Mouse (Mus musculus): ENCODE results near the gene Gm12169. TPM values are rescaled to one million over a fixed set of nuclear protein-coding genes. Genes with fewer than 3 reads are reported as not detected.

The Gm12169 gene
- polyA plus RNA-seq, 1 experiment from 2014 or later = not detected

GRCm38 (mm10) chr11:46549721-46550120, 25.7 kb downstream of the Gm12169 start:
- H3K9me3 ChIP-seq = no peaks in the 10 kb centered on the region
- ATAC-seq (ENCODE audit: low FRiP score, low read depth) = no peak
- no peaks in the 10 kb centered on the region for H3K4me1 ChIP-seq
- H3K27ac ChIP-seq = no peak overlapping the region
- WGBS = 85% methylated on average over 4 of the region's 4 CpGs
- no peak overlapping the region for H3K9ac ChIP-seq
- H3K4me3 ChIP-seq = no peak overlapping the region
- H3K4me2 ChIP-seq (replicated peaks) = no peak overlapping the region
- no peaks in the 10 kb centered on the region for H3K27me3 ChIP-seq (replicated peaks)
- no peaks in the 10 kb centered on the region for H3K36me3 ChIP-seq

- Histone ChIP-seq H3K27me3 (replicated peaks) (no peaks in the 10 kb centered on the region), H3K27ac (no peak overlapping the region), H3K4me2 (replicated peaks) (no peak overlapping the region), H3K9ac (no peak overlapping the region), H3K36me3 (no peaks in the 10 kb centered on the region), H3K4me3 (no peak overlapping the region), H3K4me1 (no peaks in the 10 kb centered on the region), H3K9me3 (no peaks in the 10 kb centered on the region)
- no peak for ATAC-seq (ENCODE audit: low FRiP score, low read depth)
- WGBS = 93% methylated on average over 3 of the region's 3 CpGs
Observed at GRCm38 (mm10) chr11:46552741-46553140, 28.7 kb downstream of the Gm12169 start.

GRCm38 (mm10) chr11:46561096-46561495, 37.1 kb downstream of the Gm12169 start:
- no peak overlapping the region for H3K4me3 ChIP-seq
- H3K9me3 ChIP-seq = no peaks in the 10 kb centered on the region
- H3K27ac ChIP-seq = no peak overlapping the region
- no peaks in the 10 kb centered on the region for H3K27me3 ChIP-seq (replicated peaks)
- 81% methylated on average over 4 of the region's 4 CpGs for WGBS
- no peak overlapping the region for H3K4me2 ChIP-seq (replicated peaks)
- H3K4me1 ChIP-seq = no peaks in the 10 kb centered on the region
- no peak overlapping the region for H3K9ac ChIP-seq
- ATAC-seq (ENCODE audit: low FRiP score, low read depth) = no peak
- no peaks in the 10 kb centered on the region for H3K36me3 ChIP-seq

GRCm38 (mm10) chr11:46564671-46565070, 40.7 kb downstream of the Gm12169 start:
- H3K4me3 ChIP-seq = no peak overlapping the region
- H3K9me3 ChIP-seq = no peaks in the 10 kb centered on the region
- no peak overlapping the region for H3K9ac ChIP-seq
- no peaks in the 10 kb centered on the region for H3K27me3 ChIP-seq (replicated peaks)
- no peak for ATAC-seq (ENCODE audit: low FRiP score, low read depth)
- 82% methylated on average over 1 of the region's 1 CpGs for WGBS
- H3K27ac ChIP-seq = no peak overlapping the region
- no peaks in the 10 kb centered on the region for H3K36me3 ChIP-seq
- H3K4me2 ChIP-seq (replicated peaks) = no peak overlapping the region
- no peaks in the 10 kb centered on the region for H3K4me1 ChIP-seq

GRCm38 (mm10) chr11:46565967-46566366, 42.0 kb downstream of the Gm12169 start:
- WGBS = 96% methylated on average over 2 of the region's 2 CpGs

GRCm38 (mm10) chr11:46569107-46569506, 45.1 kb downstream of the Gm12169 start:
- H3K27me3 ChIP-seq (replicated peaks) = no peaks in the 10 kb centered on the region
- no peak overlapping the region for H3K9ac ChIP-seq
- H3K9me3 ChIP-seq = no peaks in the 10 kb centered on the region
- H3K4me2 ChIP-seq (replicated peaks) = no peak overlapping the region
- no peak overlapping the region for H3K27ac ChIP-seq
- WGBS = 79% methylated on average over 1 of the region's 1 CpGs
- ATAC-seq (ENCODE audit: low FRiP score, low read depth) = no peak
- H3K36me3 ChIP-seq = no peaks in the 10 kb centered on the region
- H3K4me1 ChIP-seq = no peaks in the 10 kb centered on the region
- H3K4me3 ChIP-seq = no peak overlapping the region

More at GRCm38 (mm10) chr11:46565967-46566366, 42.0 kb downstream of the Gm12169 start:
- H3K9ac ChIP-seq = no peak overlapping the region
- no peaks in the 10 kb centered on the region for H3K36me3 ChIP-seq
- H3K4me1 ChIP-seq = no peaks in the 10 kb centered on the region
- H3K27me3 ChIP-seq (replicated peaks) = no peaks in the 10 kb centered on the region
- no peak overlapping the region for H3K4me3 ChIP-seq
- ATAC-seq (ENCODE audit: low FRiP score, low read depth) = no peak
- no peak overlapping the region for H3K4me2 ChIP-seq (replicated peaks)
- H3K27ac ChIP-seq = no peak overlapping the region
- H3K9me3 ChIP-seq = no peaks in the 10 kb centered on the region

- Histone ChIP-seq H3K9me3 (no peaks in the 10 kb centered on the region), H3K36me3 (no peaks in the 10 kb centered on the region), H3K4me3 (no peak within 1 kb of the TSS), H3K4me1 (no peaks in the 10 kb centered on the region), H3K9ac (no peak within 1 kb of the TSS), H3K27ac (no peak within 1 kb of the TSS), H3K27me3 (replicated peaks) (no peaks in the 10 kb centered on the region), H3K4me2 (replicated peaks) (no peak within 1 kb of the TSS)
- no peak for ATAC-seq (ENCODE audit: low FRiP score, low read depth)
- 98% methylated on average over 1 of the region's 1 CpGs for WGBS
Observed at GRCm38 (mm10) chr11:46571327-46571726, 47.3 kb downstream of the Gm12169 start, which contains the start of gene BC053393. Gene BC053393, plus strand, starts transcription at chr11:46571536.

- Histone ChIP-seq H3K4me2 (replicated peaks) (no peak overlapping the region), H3K27me3 (replicated peaks) (no peaks in the 10 kb centered on the region), H3K4me3 (no peak overlapping the region), H3K36me3 (no peaks in the 10 kb centered on the region), H3K4me1 (no peaks in the 10 kb centered on the region), H3K27ac (no peak overlapping the region), H3K9ac (no peak overlapping the region), H3K9me3 (no peaks in the 10 kb centered on the region)
- no peak for ATAC-seq (ENCODE audit: low FRiP score, low read depth)
- 70% methylated on average over 5 of the region's 5 CpGs for WGBS
Observed at GRCm38 (mm10) chr11:46578771-46579281, 54.8 kb downstream of the Gm12169 start.

GRCm38 (mm10) chr11:46580428-46580827, 56.4 kb downstream of the Gm12169 start:
- WGBS = 85% methylated on average over 3 of the region's 3 CpGs
- no peak for ATAC-seq (ENCODE audit: low FRiP score, low read depth)
- Histone ChIP-seq H3K4me3 (no peak overlapping the region), H3K36me3 (no peaks in the 10 kb centered on the region), H3K27me3 (replicated peaks) (no peaks in the 10 kb centered on the region), H3K4me2 (replicated peaks) (no peak overlapping the region), H3K9ac (no peak overlapping the region), H3K4me1 (no peaks in the 10 kb centered on the region), H3K9me3 (no peaks in the 10 kb centered on the region), H3K27ac (no peak overlapping the region)

GRCm38 (mm10) chr11:46582741-46583140, 58.7 kb downstream of the Gm12169 start:
- no peak overlapping the region for H3K27ac ChIP-seq
- no peak overlapping the region for H3K4me2 ChIP-seq (replicated peaks)
- 75% methylated on average over 5 of the region's 5 CpGs for WGBS
- no peaks in the 10 kb centered on the region for H3K4me1 ChIP-seq
- no peak overlapping the region for H3K4me3 ChIP-seq
- ATAC-seq (ENCODE audit: low FRiP score, low read depth) = no peak
- no peaks in the 10 kb centered on the region for H3K27me3 ChIP-seq (replicated peaks)
- H3K9ac ChIP-seq = no peak overlapping the region
- H3K36me3 ChIP-seq = no peaks in the 10 kb centered on the region
- H3K9me3 ChIP-seq = no peaks in the 10 kb centered on the region

Other genes starting within 250 kb of the Gm12169 start
- 76.2 and 83.5 TPM in 2 replicates for gene Cyfip2, start 211.4 kb upstream of the Gm12169 start, polyA plus RNA-seq (2016; fragmentation: Nextera tagmentation; extraction: Ambion mirVana)
- gene Itk, start 134.7 kb upstream of the Gm12169 start, polyA plus RNA-seq (2016; fragmentation: Nextera tagmentation; extraction: Ambion mirVana) = not detected in 2 replicates
- 0.18 TPM in 1 of 2 replicates, not detected in the other for gene Fam71b, start 127.7 kb upstream of the Gm12169 start, polyA plus RNA-seq (2016; fragmentation: Nextera tagmentation; extraction: Ambion mirVana)
- 83.2 and 86.4 TPM in 2 replicates for gene Med7, start 87.3 kb upstream of the Gm12169 start, polyA plus RNA-seq (2016; fragmentation: Nextera tagmentation; extraction: Ambion mirVana)
- gene Havcr2, start 69.3 kb upstream of the Gm12169 start, polyA plus RNA-seq (2016; fragmentation: Nextera tagmentation; extraction: Ambion mirVana) = 0.11 and 0.19 TPM in 2 replicates
- not detected in 2 replicates for gene BC053393, start 47.3 kb downstream of the Gm12169 start, polyA plus RNA-seq (2016; fragmentation: Nextera tagmentation; extraction: Ambion mirVana)
- gene Dppa1, start 105.0 kb downstream of the Gm12169 start, polyA plus RNA-seq (2016; fragmentation: Nextera tagmentation; extraction: Ambion mirVana) = not detected in 2 replicates
- not detected in 2 replicates for gene Timd2, start 182.8 kb downstream of the Gm12169 start, polyA plus RNA-seq (2016; fragmentation: Nextera tagmentation; extraction: Ambion mirVana)
- gene Havcr1, start 210.9 kb downstream of the Gm12169 start, polyA plus RNA-seq (2016; fragmentation: Nextera tagmentation; extraction: Ambion mirVana) = not detected in 2 replicates

Data from neural tube, embryonic 12.5 days (tissue).